Comparison of ENCODE assay signal across 23 mouse cellular contexts in the genomic region with DNA sequence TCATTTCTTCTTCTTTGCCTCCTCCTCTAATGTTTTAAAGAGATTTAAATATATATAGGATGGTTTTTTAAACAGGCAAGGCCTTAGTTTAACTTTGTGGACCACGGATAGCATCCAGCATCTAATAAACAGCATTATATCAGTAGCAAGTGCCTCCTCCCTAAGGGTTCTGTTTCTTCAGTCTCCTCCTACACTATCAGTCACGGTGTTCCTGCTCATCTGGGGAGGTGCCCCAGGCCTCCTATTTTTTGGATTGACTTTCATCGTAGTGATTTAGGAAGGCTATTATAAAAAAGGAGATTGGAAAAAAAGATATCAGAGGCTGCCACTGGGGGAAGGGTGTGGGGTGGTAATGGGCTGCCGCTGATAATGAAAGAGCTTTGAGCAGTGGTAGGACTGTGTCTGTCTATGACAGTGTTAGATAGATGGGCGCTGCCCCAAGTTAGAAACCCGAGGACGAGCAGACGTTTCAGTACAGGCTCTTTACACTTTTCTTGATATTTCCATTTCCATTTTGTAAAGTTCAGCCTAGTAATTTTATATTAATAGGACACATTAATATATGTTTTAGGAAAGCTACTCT. TPM values are rescaled to one million over a fixed set of nuclear protein-coding genes. Genes with fewer than 3 reads are reported as not detected.
DNase-seq lines count a peak whose midpoint lies in the region; ATAC-seq and TF ChIP-seq lines count a peak whose summit lies in the region.
"Had no signal": no experiment of that assay in that cellular context is flagged by ENCODE, and none has a peak within 500 bp of the region (broad histone marks: within the 10 kb centered on the region; RNA-seq: fewer than 3 reads in every experiment).

No protein-coding gene starts in this region.

- H3K36me3 ChIP-seq in hindbrain, embryonic 11.5 days (ENCODE audit: control insufficient read depth, insufficient read depth, low read length) = no peaks in the 10 kb centered on the region
- H3K36me3 ChIP-seq in hindbrain, postnatal 0 days (ENCODE audit: insufficient read depth, low read length) = peaks cover 14% of the 10 kb centered on the region; the same call in 1 of the 2 replicates
- H3K36me3 ChIP-seq in midbrain, embryonic 13.5 days = peaks cover 7% of the 10 kb centered on the region
- H3K36me3 ChIP-seq in midbrain, embryonic 10.5 days = peaks cover 8% of the 10 kb centered on the region
- H3K36me3 ChIP-seq in liver, embryonic 11.5 days (ENCODE audit: control insufficient read depth, insufficient read depth, low read length) = peaks cover 3% of the 10 kb centered on the region; the same call in 1 of the 2 replicates
- H3K36me3 ChIP-seq: intestine, embryonic 15.5 days; stomach, embryonic 15.5 days had no signal

- no peak overlapping the region for H3K4me2 ChIP-seq in hindbrain, embryonic 11.5 days (replicated peaks; ENCODE audit: low read depth, low read length)
- no peak overlapping the region for H3K4me2 ChIP-seq in hindbrain, postnatal 0 days (ENCODE audit: low read depth, low read length)
- H3K4me2 ChIP-seq in midbrain, embryonic 13.5 days (replicated peaks) = no peak overlapping the region
- no peak overlapping the region; the same call in 1 of the 2 replicates for H3K4me2 ChIP-seq in liver, embryonic 11.5 days
- H3K4me2 ChIP-seq: heart, embryonic 13.5 days; intestine, embryonic 15.5 days; limb, embryonic 12.5 days; lung, embryonic 14.5 days; stomach, embryonic 15.5 days had no signal

- 69% methylated on average over 8 of the region's 8 CpGs for WGBS in hindbrain, embryonic 11.5 days
- 68% methylated on average over 8 of the region's 8 CpGs for WGBS in hindbrain, postnatal 0 days
- WGBS in midbrain, embryonic 13.5 days = 68% methylated on average over 8 of the region's 8 CpGs
- 84% methylated on average over 8 of the region's 8 CpGs for WGBS in midbrain, embryonic 10.5 days
- 40% methylated on average over 8 of the region's 8 CpGs for WGBS in liver, embryonic 11.5 days

- no peak overlapping the region for H3K4me3 ChIP-seq in hindbrain, embryonic 11.5 days (ENCODE audit: low read depth, low read length)
- no peak overlapping the region for H3K4me3 ChIP-seq in hindbrain, postnatal 0 days (ENCODE audit: low read length)
- H3K4me3 ChIP-seq in midbrain, embryonic 13.5 days (replicated peaks) = no peak overlapping the region
- no peak overlapping the region for H3K4me3 ChIP-seq in midbrain, embryonic 10.5 days
- H3K4me3 ChIP-seq in liver, embryonic 11.5 days (ENCODE audit: low read depth, low read length) = no peak overlapping the region
- H3K4me3 ChIP-seq: heart, embryonic 13.5 days; intestine, embryonic 15.5 days; limb, embryonic 12.5 days; stomach, embryonic 15.5 days had no signal

- H3K27ac ChIP-seq in hindbrain, embryonic 11.5 days (ENCODE audit: low read depth, low read length) = no peak overlapping the region
- H3K27ac ChIP-seq in hindbrain, postnatal 0 days = no peak overlapping the region
- no peak overlapping the region for H3K27ac ChIP-seq in midbrain, embryonic 13.5 days
- H3K27ac ChIP-seq in midbrain, embryonic 10.5 days (replicated peaks) = no peak overlapping the region
- H3K27ac ChIP-seq in liver, embryonic 11.5 days (ENCODE audit: low read depth, low read length) = no peak overlapping the region
- H3K27ac ChIP-seq: heart, embryonic 13.5 days; intestine, embryonic 15.5 days; limb, embryonic 12.5 days; stomach, embryonic 15.5 days had no signal

- no peak for TF ChIP-seq CTCF in hindbrain, postnatal 0 days (IDR thresholded peaks at IDR 0.05; ENCODE audit: low read depth)

- H3K27me3 ChIP-seq in hindbrain, embryonic 11.5 days (ENCODE audit: control insufficient read depth, insufficient read depth, low read length) = no peaks in the 10 kb centered on the region
- H3K27me3 ChIP-seq in hindbrain, postnatal 0 days (ENCODE audit: insufficient read depth, low read length) = no peaks in the 10 kb centered on the region
- no peaks in the 10 kb centered on the region for H3K27me3 ChIP-seq in midbrain, embryonic 13.5 days
- no peaks in the 10 kb centered on the region for H3K27me3 ChIP-seq in midbrain, embryonic 10.5 days (ENCODE audit: low read depth, poor library complexity, severe bottlenecking)
- H3K27me3 ChIP-seq in liver, embryonic 11.5 days (replicated peaks; ENCODE audit: control insufficient read depth, insufficient read depth, low read length) = no peaks in the 10 kb centered on the region
- H3K27me3 ChIP-seq: heart, embryonic 13.5 days; intestine, embryonic 15.5 days; limb, embryonic 12.5 days; stomach, embryonic 15.5 days had no signal

- no peaks in the 10 kb centered on the region for H3K9me3 ChIP-seq in hindbrain, embryonic 11.5 days (ENCODE audit: control insufficient read depth, low read length)
- no peaks in the 10 kb centered on the region for H3K9me3 ChIP-seq in hindbrain, postnatal 0 days (ENCODE audit: low read length)
- no peaks in the 10 kb centered on the region for H3K9me3 ChIP-seq in midbrain, embryonic 13.5 days
- H3K9me3 ChIP-seq in midbrain, embryonic 10.5 days (replicated peaks) = no peaks in the 10 kb centered on the region
- no peaks in the 10 kb centered on the region for H3K9me3 ChIP-seq in liver, embryonic 11.5 days (ENCODE audit: control insufficient read depth, low read length)
- H3K9me3 ChIP-seq: G1E; heart, embryonic 13.5 days; intestine, embryonic 15.5 days; limb, embryonic 12.5 days; stomach, embryonic 15.5 days had no signal

- no peaks in the 10 kb centered on the region for H3K4me1 ChIP-seq in hindbrain, embryonic 11.5 days (replicated peaks; ENCODE audit: control insufficient read depth, insufficient read depth, low read length)
- H3K4me1 ChIP-seq in hindbrain, postnatal 0 days (ENCODE audit: insufficient read depth, low read length) = no peaks in the 10 kb centered on the region
- peaks cover 11% of the 10 kb centered on the region for H3K4me1 ChIP-seq in midbrain, embryonic 13.5 days (replicated peaks)
- peaks cover 18% of the 10 kb centered on the region for H3K4me1 ChIP-seq in midbrain, embryonic 10.5 days
- H3K4me1 ChIP-seq in liver, embryonic 11.5 days (replicated peaks; ENCODE audit: control insufficient read depth, insufficient read depth, low read length) = peaks cover 7% of the 10 kb centered on the region; the same call in 1 of the 2 replicates
- H3K4me1 ChIP-seq: intestine, embryonic 15.5 days; stomach, embryonic 15.5 days had no signal

- ATAC-seq in hindbrain, embryonic 11.5 days (ENCODE audit: low FRiP score) = peak; percentile 77
- no peak for ATAC-seq in hindbrain, postnatal 0 days
- peak; percentile 57 for ATAC-seq in midbrain, embryonic 13.5 days
- ATAC-seq in liver, embryonic 11.5 days (replicated peaks; ENCODE audit: low FRiP score) = peak; percentile 91
- peak; percentile 74 for ATAC-seq in megakaryocyte-erythroid progenitor cell, adult 5-6 weeks (replicated peaks; ENCODE audit: low FRiP score, low TSS enrichment, poor library complexity, severe bottlenecking)
- ATAC-seq: intestine, embryonic 15.5 days had no signal

- no peak overlapping the region for H3K9ac ChIP-seq in hindbrain, embryonic 11.5 days (ENCODE audit: low read depth, low read length)
- H3K9ac ChIP-seq in hindbrain, postnatal 0 days (replicated peaks; ENCODE audit: low read length) = no peak overlapping the region
- no peak overlapping the region for H3K9ac ChIP-seq in midbrain, embryonic 13.5 days (replicated peaks)
- H3K9ac ChIP-seq in liver, embryonic 11.5 days (ENCODE audit: low read depth, low read length) = no peak overlapping the region
- H3K9ac ChIP-seq: heart, embryonic 13.5 days; intestine, embryonic 15.5 days; limb, embryonic 12.5 days; lung, embryonic 14.5 days; stomach, embryonic 15.5 days had no signal

- DNase-seq in hindbrain, embryonic 11.5 days (ENCODE audit: low spot score) = no peak
- no peak for DNase-seq in hindbrain, postnatal 0 days (ENCODE audit: low spot score)
- DNase-seq in midbrain, embryonic 10.5 days (ENCODE audit: low spot score) = no peak
- no peak for DNase-seq in liver, embryonic 11.5 days (ENCODE audit: low spot score)
- no peak for DNase-seq in cerebellum, adult 9-10 months
- no peak for DNase-seq in right cerebral cortex, postnatal 10 days (ENCODE audit: low spot score in 2 of 2)
- DNase-seq: adrenal gland, postnatal 25 days; cerebellum, adult 18-20 months; cerebellum, postnatal 36 days; kidney, adult 9 months; lung, embryonic 14.5 days; lung, postnatal 36 days; thymus, adult 18-20 months had no signal

RNA-seq across cellular contexts. Expression of gene Vamp4, which starts 20.2 kb away (rescaled TPM):
- polyA plus RNA-seq in hindbrain, embryonic 11.5 days (2014; fragmentation: Nextera tagmentation; extraction: Ambion mirVana) = 69.4 and 71.8 TPM in 2 replicates
- total RNA-seq in hindbrain, postnatal 0 days (2014; rRNA removed) = 23.6 and 24.7 TPM in 2 replicates
- polyA plus RNA-seq in hindbrain, postnatal 0 days (2015; fragmentation: Nextera tagmentation; extraction: Ambion mirVana) = 77.7 and 78.2 TPM in 2 replicates
- 66.6 and 70.7 TPM in 2 replicates for polyA plus RNA-seq in midbrain, embryonic 13.5 days (2015; fragmentation: Nextera tagmentation; extraction: Ambion mirVana)
- 52.3 and 53.0 TPM in 2 replicates for polyA plus RNA-seq in midbrain, embryonic 10.5 days (2016; fragmentation: Nextera tagmentation; extraction: Ambion mirVana)
- 35.1 and 35.6 TPM in 2 replicates for polyA plus RNA-seq in liver, embryonic 11.5 days (2014; fragmentation: Nextera tagmentation; extraction: Ambion mirVana)
- total RNA-seq in megakaryocyte-erythroid progenitor cell, adult 5-6 weeks (2014; fragmentation: Nextera tagmentation) = 13.2 and 15.5 TPM in 2 replicates
- 15.9 and 19.2 TPM in 2 replicates for total RNA-seq in megakaryocyte-erythroid progenitor cell, adult 5-6 weeks (2017)

RNA-seq across cellular contexts. Expression of gene Mettl13, which starts 42.2 kb away (rescaled TPM):
- 12.1 and 12.3 TPM in 2 replicates for polyA plus RNA-seq in hindbrain, embryonic 11.5 days (2014; fragmentation: Nextera tagmentation; extraction: Ambion mirVana)
- total RNA-seq in hindbrain, postnatal 0 days (2014; rRNA removed) = 7.6 and 9.7 TPM in 2 replicates
- 11.1 and 12.4 TPM in 2 replicates for polyA plus RNA-seq in hindbrain, postnatal 0 days (2015; fragmentation: Nextera tagmentation; extraction: Ambion mirVana)
- 20.0 and 21.5 TPM in 2 replicates for polyA plus RNA-seq in midbrain, embryonic 13.5 days (2015; fragmentation: Nextera tagmentation; extraction: Ambion mirVana)
- 26.7 and 28.5 TPM in 2 replicates for polyA plus RNA-seq in midbrain, embryonic 10.5 days (2016; fragmentation: Nextera tagmentation; extraction: Ambion mirVana)
- polyA plus RNA-seq in liver, embryonic 11.5 days (2014; fragmentation: Nextera tagmentation; extraction: Ambion mirVana) = 31.3 and 31.8 TPM in 2 replicates
- total RNA-seq in megakaryocyte-erythroid progenitor cell, adult 5-6 weeks (2014; fragmentation: Nextera tagmentation) = 17.3 and 22.4 TPM in 2 replicates
- 24.9 and 29.0 TPM in 2 replicates for total RNA-seq in megakaryocyte-erythroid progenitor cell, adult 5-6 weeks (2017)

RNA-seq across cellular contexts. Expression of gene Myoc, which starts 48.4 kb away (rescaled TPM):
- polyA plus RNA-seq in hindbrain, embryonic 11.5 days (2014; fragmentation: Nextera tagmentation; extraction: Ambion mirVana) = not detected in 2 replicates
- 0.11 and 0.68 TPM in 2 replicates for total RNA-seq in hindbrain, postnatal 0 days (2014; rRNA removed)
- 0.53 and 0.71 TPM in 2 replicates for polyA plus RNA-seq in hindbrain, postnatal 0 days (2015; fragmentation: Nextera tagmentation; extraction: Ambion mirVana)
- not detected in 2 replicates for polyA plus RNA-seq in midbrain, embryonic 13.5 days (2015; fragmentation: Nextera tagmentation; extraction: Ambion mirVana)
- not detected in 2 replicates for polyA plus RNA-seq in midbrain, embryonic 10.5 days (2016; fragmentation: Nextera tagmentation; extraction: Ambion mirVana)
- not detected in 2 replicates for polyA plus RNA-seq in liver, embryonic 11.5 days (2014; fragmentation: Nextera tagmentation; extraction: Ambion mirVana)
- not detected in 2 replicates for total RNA-seq in megakaryocyte-erythroid progenitor cell, adult 5-6 weeks (2014; fragmentation: Nextera tagmentation)
- total RNA-seq in megakaryocyte-erythroid progenitor cell, adult 5-6 weeks (2017) = not detected in 2 replicates
- total RNA-seq: granulocyte monocyte progenitor cell, adult 5-6 weeks; neutrophil, adult 5-6 weeks had no signal
- polyA plus RNA-seq: forebrain, embryonic 11.5 days; G1E; heart, embryonic 13.5 days; limb, embryonic 12.5 days; lung, embryonic 14.5 days had no signal
